Mouse (Mus musculus): ENCODE results near the gene Kit. TPM values are rescaled to one million over a fixed set of nuclear protein-coding genes. Genes with fewer than 3 reads are reported as not detected.

Kit gene
- 1 to 10 TPM; 2.7 to 3.8 TPM for total RNA-seq (2021)
- long read RNA-seq, experiment 1, full-length matches to known transcripts = 1 of 2 reads
- long read RNA-seq, experiment 1, partial matches to known transcripts = 1 of 2 reads
- long read RNA-seq, experiment 1, other reads (novel, unspliced or antisense) = 0 of 2 reads
- long read RNA-seq, experiment 2 = 0 reads

GRCm38 (mm10) chr5:75574852-75575566 is at the start of gene Kit:
Kit (plus strand) TSS chr5:75574916.
- DNase-seq (ENCODE audit: low spot score in 2 of 2) = peak; percentile 44

- DNase-seq (ENCODE audit: low spot score in 2 of 2) = no peak
Measured at GRCm38 (mm10) chr5:75536156-75536555, 38.6 kb upstream of the Kit start.

- no peak for DNase-seq (ENCODE audit: low spot score in 2 of 2)
Measured at GRCm38 (mm10) chr5:75537717-75538116, 37.0 kb upstream of the Kit start.

GRCm38 (mm10) chr5:75538458-75538857 is 36.3 kb upstream of the Kit start:
- no peak for DNase-seq (ENCODE audit: low spot score in 2 of 2)

GRCm38 (mm10) chr5:75539098-75539497 is 35.6 kb upstream of the Kit start:
- no peak for DNase-seq (ENCODE audit: low spot score in 2 of 2)

GRCm38 (mm10) chr5:75543757-75544156 is 31.0 kb upstream of the Kit start:
- DNase-seq (ENCODE audit: low spot score in 2 of 2) = no peak

- DNase-seq (ENCODE audit: low spot score in 2 of 2) = no peak
Measured at GRCm38 (mm10) chr5:75544472-75545264, 30.0 kb upstream of the Kit start.

GRCm38 (mm10) chr5:75545265-75545643 is 29.5 kb upstream of the Kit start:
- DNase-seq (ENCODE audit: low spot score in 2 of 2) = no peak

GRCm38 (mm10) chr5:75553021-75553420 is 21.7 kb upstream of the Kit start:
- no peak for DNase-seq (ENCODE audit: low spot score in 2 of 2)

- no peak for DNase-seq (ENCODE audit: low spot score in 2 of 2)
Measured at GRCm38 (mm10) chr5:75557636-75558035, 17.1 kb upstream of the Kit start.

- peak in 1 of 2 experiments; percentile 45 for DNase-seq (ENCODE audit: low spot score in 2 of 2)
Measured at GRCm38 (mm10) chr5:75559291-75559690, 15.4 kb upstream of the Kit start.

- no peak for DNase-seq (ENCODE audit: low spot score in 2 of 2)
Measured at GRCm38 (mm10) chr5:75561231-75561630, 13.5 kb upstream of the Kit start.

- no peak for DNase-seq (ENCODE audit: low spot score in 2 of 2)
Measured at GRCm38 (mm10) chr5:75574151-75574851, 415 bp upstream of the Kit start.

GRCm38 (mm10) chr5:75575567-75576515 is 1.1 kb downstream of the Kit start:
- DNase-seq (ENCODE audit: low spot score in 2 of 2) = peak in 1 of 2 experiments; percentile 19

- no peak for DNase-seq (ENCODE audit: low spot score in 2 of 2)
Measured at GRCm38 (mm10) chr5:75576741-75577140, 2.0 kb downstream of the Kit start.

GRCm38 (mm10) chr5:75578141-75578540 is 3.4 kb downstream of the Kit start:
- DNase-seq (ENCODE audit: low spot score in 2 of 2) = no peak

- no peak for DNase-seq (ENCODE audit: low spot score in 2 of 2)
Measured at GRCm38 (mm10) chr5:75579244-75579643, 4.5 kb downstream of the Kit start.

GRCm38 (mm10) chr5:75579646-75580268 is 5.0 kb downstream of the Kit start:
- DNase-seq (ENCODE audit: low spot score in 2 of 2) = no peak

GRCm38 (mm10) chr5:75581926-75582325 is 7.2 kb downstream of the Kit start:
- DNase-seq (ENCODE audit: low spot score in 2 of 2) = no peak

- DNase-seq (ENCODE audit: low spot score in 2 of 2) = no peak
Measured at GRCm38 (mm10) chr5:75587781-75588180, 13.1 kb downstream of the Kit start.
